Mouse (Mus musculus): ENCODE measurements around the gene Cct8.

The Cct8 gene

GRCm38 (mm10) chr16:87445110-87445509, 50.6 kb downstream of the Cct8 start:
- DNase-seq (ENCODE audit: low spot score in 2 of 2) = no peak

- DNase-seq (ENCODE audit: low spot score in 2 of 2) = no peak
These were observed 51.6 kb downstream of the Cct8 start for GRCm38 (mm10) chr16:87444071-87444470.

- no peak for DNase-seq (ENCODE audit: low spot score in 2 of 2)
These were observed 52.4 kb downstream of the Cct8 start for GRCm38 (mm10) chr16:87443245-87443644.

- no peak for DNase-seq (ENCODE audit: low spot score in 2 of 2)
These were observed 53.4 kb downstream of the Cct8 start for GRCm38 (mm10) chr16:87442291-87442690.

- no peak for DNase-seq (ENCODE audit: low spot score in 2 of 2)
These were observed 54.6 kb downstream of the Cct8 start for GRCm38 (mm10) chr16:87441089-87441488.

- DNase-seq (ENCODE audit: low spot score in 2 of 2) = peak; percentile 81 to 88
These were observed 55.4 kb downstream of the Cct8 start, which contains the start of gene Rwdd2b for GRCm38 (mm10) chr16:87440184-87440686. TSS of gene Rwdd2b (minus strand) at chr16:87440573.

GRCm38 (mm10) chr16:87438697-87439096, 57.0 kb downstream of the Cct8 start:
- DNase-seq (ENCODE audit: low spot score in 2 of 2) = no peak

GRCm38 (mm10) chr16:87437096-87437495, 58.6 kb downstream of the Cct8 start:
- DNase-seq (ENCODE audit: low spot score in 2 of 2) = no peak

- no peak for DNase-seq (ENCODE audit: low spot score in 2 of 2)
These were observed 60.1 kb downstream of the Cct8 start for GRCm38 (mm10) chr16:87435411-87436205.

GRCm38 (mm10) chr16:87434946-87435345, 60.7 kb downstream of the Cct8 start:
- no peak for DNase-seq (ENCODE audit: low spot score in 2 of 2)

- no peak for DNase-seq (ENCODE audit: low spot score in 2 of 2)
These were observed 61.4 kb downstream of the Cct8 start for GRCm38 (mm10) chr16:87434266-87434665.

Measured in cerebellum, postnatal 4 days (tissue).